Mouse (Mus musculus) lung, postnatal 0 days (tissue): ENCODE data around the gene Gp9. TPM values are rescaled to one million over a fixed set of nuclear protein-coding genes. Genes with fewer than 3 reads are reported as not detected.

Source experiments
- ATAC-seq: fragments of 200-750 bp; cut with Nextera tagmentation; 2 replicates; pipeline ENCODE4 v1.8.0; 2017; ENCODE audit warnings: moderate library complexity
- DNase-seq: peaks from one replicate; pipeline ENCODE4 v3.0.0-alpha.2; 2016; ENCODE audit warnings: low spot score
- H3K27ac ChIP-seq: fragments of 300-500 bp; sonication (generic); 2 replicates; pipeline ENCODE4 v1.5.1; 2014; ENCODE audit warnings: antibody characterized with exemption, mild to moderate bottlenecking, low read length, mixed read lengths
- H3K27me3 ChIP-seq: fragments of 300-500 bp; sonication (generic); replicated peaks from 2 replicates; pipeline ENCODE4 v1.6.1; 2014; ENCODE audit warnings: low read length, mixed read lengths; ENCODE audit not compliant: insufficient read depth
- H3K36me3 ChIP-seq: fragments of 300-500 bp; sonication (generic); 2 replicates; pipeline ENCODE4 v1.6.1; 2014; ENCODE audit warnings: low read length, mixed read lengths; ENCODE audit not compliant: insufficient read depth
- H3K4me1 ChIP-seq: fragments of 300-500 bp; sonication (generic); 2 replicates; pipeline ENCODE4 v1.6.1; 2014; ENCODE audit warnings: antibody characterized with exemption, low read depth, low read length, mixed read lengths; ENCODE audit not compliant: insufficient read depth
- H3K4me2 ChIP-seq: fragments of 300-500 bp; sonication (generic); replicated peaks from 2 replicates; pipeline ENCODE4 v1.6.1; 2014; ENCODE audit warnings: low read depth, mild to moderate bottlenecking, low read length, moderate library complexity, mixed read lengths
- H3K4me3 ChIP-seq: fragments of 300-500 bp; sonication (generic); 2 replicates; pipeline ENCODE4 v1.5.1; 2014; ENCODE audit warnings: low read depth, low read length
- H3K9ac ChIP-seq: fragments of 300-500 bp; sonication (generic); replicated peaks from 2 replicates; pipeline ENCODE4 v1.6.1; 2014; ENCODE audit warnings: low read depth, mild to moderate bottlenecking
- H3K9me3 ChIP-seq: fragments of 300-500 bp; sonication (generic); 2 replicates; pipeline ENCODE4 v1.6.1; 2016; ENCODE audit warnings: low read length, mixed read lengths
- CTCF ChIP-seq: IDR thresholded peaks from 2 replicates; pipeline ENCODE4 v1.5.1; 2016; ENCODE audit warnings: antibody characterized with exemption, mild to moderate bottlenecking
- EP300 ChIP-seq: IDR thresholded peaks from 2 replicates; pipeline ENCODE4 v1.6.1; 2016; ENCODE audit warnings: antibody characterized with exemption, mild to moderate bottlenecking, control low read depth
- WGBS: fragments of 180-500 bp; shearing (Covaris S2); extraction: QIAGEN DNeasy Blood & Tissue Kit; methylation state at CpG from one replicate; pipeline ENCODE4 v1.1.7; 2014; 5-methylcytosine and 5-hydroxymethylcytosine counted together
- polyA plus RNA-seq: library from polyadenylated mRNA; unstranded; fragments of >200 nt; fragmentation: Nextera tagmentation; extraction: Ambion mirVana; gene quantifications from 2 replicates; pipeline ENCODE4 v1.2.1, GENCODE M21; 2015

Gp9 gene
- polyA plus RNA-seq, 1 experiment from 2014 or later, result 8.3 TPM

GRCm38 (mm10) chr6:87812656-87813055 is 34.8 kb downstream of the Gp9 start:
- Histone ChIP-seq H3K27ac (peak overlapping the region; percentile 95), H3K27me3 (no peaks in the 10 kb centered on the region), H3K4me1 (peaks cover 6% of the 10 kb centered on the region; the same call in 1 of the 2 replicates), H3K4me2 (peak overlapping the region; percentile 80), H3K9me3 (no peaks in the 10 kb centered on the region), H3K36me3 (peaks cover 6% of the 10 kb centered on the region; the same call in 1 of the 2 replicates), H3K9ac (no peak overlapping the region; the same call in 1 of the 2 replicates), H3K4me3 (peak overlapping the region; percentile 73; the same call in 1 of the 2 replicates)
- TF ChIP-seq CTCF, result no peak
- no peak for TF ChIP-seq EP300
- 88% methylated on average over 1 of the region's 1 CpGs for WGBS
- no peak for ATAC-seq
- DNase-seq, result peak; percentile 9

DNA sequence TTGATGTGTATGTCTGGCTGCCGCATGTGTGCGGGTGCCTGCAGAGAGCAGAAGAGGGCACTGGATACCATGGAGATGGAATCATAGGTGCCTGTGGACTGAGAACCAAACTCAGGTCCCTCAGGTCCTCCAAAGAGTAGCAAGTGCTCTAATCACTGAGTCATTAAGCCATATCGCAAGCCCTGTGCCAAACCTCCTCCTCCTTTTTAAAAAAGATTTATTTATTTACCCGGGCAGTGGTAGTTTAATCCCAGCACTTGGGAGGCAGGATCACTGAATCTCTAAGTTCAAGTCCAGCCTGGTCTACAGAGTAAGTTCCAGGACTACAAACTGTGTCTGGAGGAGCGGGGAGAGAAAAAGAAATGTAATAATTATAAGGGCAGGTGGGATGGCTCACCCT is 36.6 kb downstream of the Gp9 start:
- DNase-seq (no peak), ATAC-seq (no peak)
- Histone ChIP-seq H3K36me3 (peaks cover 22% of the 10 kb centered on the region; the same call in 1 of the 2 replicates), H3K4me1 (peaks cover 3% of the 10 kb centered on the region; the same call in 1 of the 2 replicates), H3K4me3 (no peak overlapping the region), H3K27ac (no peak overlapping the region), H3K27me3 (no peaks in the 10 kb centered on the region), H3K9ac (no peak overlapping the region), H3K4me2 (no peak overlapping the region), H3K9me3 (no peaks in the 10 kb centered on the region)
- 87% methylated on average over 5 of the region's 5 CpGs for WGBS
- no peak for TF ChIP-seq CTCF
- TF ChIP-seq EP300, result no peak

DNA sequence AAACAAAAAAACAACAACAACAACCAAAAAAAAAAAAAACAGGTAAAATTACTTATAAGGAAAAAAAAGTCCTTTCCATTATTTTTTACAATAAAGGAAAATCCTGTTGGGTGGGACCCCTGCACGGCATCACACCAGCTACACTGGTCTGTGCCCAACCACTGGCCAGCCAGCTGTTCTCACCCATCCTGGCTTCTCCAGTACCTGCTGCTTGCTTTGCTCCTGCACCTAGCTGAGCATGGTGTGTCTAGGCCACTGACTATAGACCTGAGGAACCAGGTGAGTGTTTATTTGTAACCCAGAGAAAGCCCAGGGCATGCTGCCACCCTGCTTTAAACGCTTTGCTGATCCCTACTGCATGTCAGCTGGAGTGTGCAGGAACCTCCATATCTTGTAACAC is 42.5 kb downstream of the Gp9 start:
- H3K36me3 ChIP-seq, result peaks cover 35% of the 10 kb centered on the region
- no peaks in the 10 kb centered on the region for H3K27me3 ChIP-seq
- no peaks in the 10 kb centered on the region for H3K4me1 ChIP-seq
- DNase-seq (no peak), ATAC-seq (no peak)
- no peak overlapping the region for H3K27ac ChIP-seq
- TF ChIP-seq CTCF (no peak), EP300 (no peak)
- WGBS, result 100% methylated on average over 2 of the region's 2 CpGs
- no peak overlapping the region for H3K9ac ChIP-seq
- H3K4me3 ChIP-seq, result no peak overlapping the region
- H3K9me3 ChIP-seq, result no peaks in the 10 kb centered on the region
- no peak overlapping the region for H3K4me2 ChIP-seq

Other genes starting within 250 kb of the Gp9 start
- gene Arhgap25, start 244.8 kb upstream of the Gp9 start, polyA plus RNA-seq, result 9.9 and 10.2 TPM in 2 replicates
- gene Prokr1, start 187.3 kb upstream of the Gp9 start, polyA plus RNA-seq, result 0.41 and 0.52 TPM in 2 replicates
- 8.7 and 10.0 TPM in 2 replicates for gene Aplf, start 105.9 kb upstream of the Gp9 start, polyA plus RNA-seq
- 4.0 and 5.9 TPM in 2 replicates for gene Efcc1, start 47.2 kb upstream of the Gp9 start, polyA plus RNA-seq
- 13.5 and 15.1 TPM in 2 replicates for gene Rab43, start 34.1 kb downstream of the Gp9 start, polyA plus RNA-seq
- gene Gm45140, start 57.7 kb downstream of the Gp9 start, polyA plus RNA-seq, result 0.73 and 0.94 TPM in 2 replicates
- 21.4 and 24.1 TPM in 2 replicates for gene Isy1, start 60.7 kb downstream of the Gp9 start, polyA plus RNA-seq
- 565 and 604 TPM in 2 replicates for gene Cnbp, start 73.0 kb downstream of the Gp9 start, polyA plus RNA-seq
- gene Copg1, start 109.7 kb downstream of the Gp9 start, polyA plus RNA-seq, result 72.2 and 75.4 TPM in 2 replicates
- gene Hmces, start 135.9 kb downstream of the Gp9 start, polyA plus RNA-seq, result 33.5 and 34.5 TPM in 2 replicates
- 9.1 and 11.5 TPM in 2 replicates for gene H1fx, start 203.6 kb downstream of the Gp9 start, polyA plus RNA-seq